Mouse (Mus musculus): Measurements from ENCODE around the gene 2510039O18Rik. TPM values are rescaled to one million over a fixed set of nuclear protein-coding genes. Genes with fewer than 3 reads are reported as not detected.

Gene 2510039O18Rik
- polyA plus RNA-seq, 1 experiment from 2014 or later, result 14.9 TPM

DNA sequence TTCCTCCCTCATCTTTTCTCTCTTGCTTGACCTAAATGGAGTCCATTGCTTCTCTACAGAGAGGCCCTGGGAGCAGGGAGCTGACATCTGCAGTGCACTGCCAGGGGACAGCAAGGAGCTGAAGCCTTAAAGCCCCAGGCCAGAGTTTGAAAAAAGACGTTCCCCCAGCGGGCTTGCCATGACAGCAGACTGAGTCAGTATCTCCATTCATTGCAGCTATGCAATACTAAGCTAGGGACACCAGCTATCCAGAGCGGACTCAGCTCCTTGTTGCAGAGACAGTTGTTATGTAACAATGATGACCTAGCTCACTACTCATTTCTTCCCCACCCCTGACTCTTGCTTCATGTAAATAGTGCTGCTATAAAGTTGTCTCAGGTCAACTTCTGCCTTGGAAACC lies 54.6 kb downstream of the 2510039O18Rik start:
- Histone ChIP-seq H3K27me3 (ENCODE audit: control insufficient read depth, insufficient read depth, low read length) (no peaks in the 10 kb centered on the region), H3K4me1 (ENCODE audit: control insufficient read depth, insufficient read depth, low read length) (peaks cover 4% of the 10 kb centered on the region; the same call in 1 of the 2 replicates)
- WGBS, result 88% methylated on average over 3 of the region's 3 CpGs

More for the DNA sequence above, 54.6 kb downstream of the 2510039O18Rik start:
- no peaks in the 10 kb centered on the region for H3K36me3 ChIP-seq (ENCODE audit: control insufficient read depth, insufficient read depth, low read length)
- no peak overlapping the region for H3K27ac ChIP-seq (ENCODE audit: low read depth, low read length)
- H3K4me2 ChIP-seq (ENCODE audit: low read depth, low read length), result no peak overlapping the region
- no peaks in the 10 kb centered on the region for H3K9me3 ChIP-seq (ENCODE audit: control insufficient read depth, low read length)
- no peak overlapping the region for H3K9ac ChIP-seq (replicated peaks; ENCODE audit: low read depth, low read length)
- no peak overlapping the region for H3K4me3 ChIP-seq (ENCODE audit: low read depth, low read length)
- no peak for ATAC-seq (ENCODE audit: low read depth)

Other genes starting within 250 kb of the 2510039O18Rik start
- gene Zfp534, start 238.3 kb upstream of the 2510039O18Rik start, polyA plus RNA-seq (2014; fragmentation: Nextera tagmentation; extraction: Ambion mirVana), result not detected in 2 replicates
- gene Zfp984, start 131.1 kb upstream of the 2510039O18Rik start, polyA plus RNA-seq (2014; fragmentation: Nextera tagmentation; extraction: Ambion mirVana), result 4.3 and 5.3 TPM in 2 replicates
- 6.6 and 9.6 TPM in 2 replicates for gene Zfp933, start 92.5 kb upstream of the 2510039O18Rik start, polyA plus RNA-seq (2014; fragmentation: Nextera tagmentation; extraction: Ambion mirVana)
- gene Miip, start 72.1 kb upstream of the 2510039O18Rik start, polyA plus RNA-seq (2014; fragmentation: Nextera tagmentation; extraction: Ambion mirVana), result 22.8 and 29.0 TPM in 2 replicates
- 7.4 and 13.8 TPM in 2 replicates for gene Fv1, start 71.9 kb upstream of the 2510039O18Rik start, polyA plus RNA-seq (2014; fragmentation: Nextera tagmentation; extraction: Ambion mirVana)
- gene Mfn2, start 36.2 kb upstream of the 2510039O18Rik start, polyA plus RNA-seq (2014; fragmentation: Nextera tagmentation; extraction: Ambion mirVana), result 72.1 and 94.4 TPM in 2 replicates
- 15.6 and 29.7 TPM in 2 replicates for gene Plod1, start 4.1 kb upstream of the 2510039O18Rik start, polyA plus RNA-seq (2014; fragmentation: Nextera tagmentation; extraction: Ambion mirVana)
- 0.36 and 0.55 TPM in 2 replicates for gene Nppb, start 44.9 kb downstream of the 2510039O18Rik start, polyA plus RNA-seq (2014; fragmentation: Nextera tagmentation; extraction: Ambion mirVana)
- gene Nppa, start 59.8 kb downstream of the 2510039O18Rik start, polyA plus RNA-seq (2014; fragmentation: Nextera tagmentation; extraction: Ambion mirVana), result 2.4 and 2.6 TPM in 2 replicates
- 25.8 and 30.6 TPM in 2 replicates for gene Clcn6, start 97.9 kb downstream of the 2510039O18Rik start, polyA plus RNA-seq (2014; fragmentation: Nextera tagmentation; extraction: Ambion mirVana)
- gene Mthfr, start 98.2 kb downstream of the 2510039O18Rik start, polyA plus RNA-seq (2014; fragmentation: Nextera tagmentation; extraction: Ambion mirVana), result 16.5 and 20.3 TPM in 2 replicates
- gene Agtrap, start 147.1 kb downstream of the 2510039O18Rik start, polyA plus RNA-seq (2014; fragmentation: Nextera tagmentation; extraction: Ambion mirVana), result 2.6 and 5.5 TPM in 2 replicates
- gene Mad2l2, start 189.5 kb downstream of the 2510039O18Rik start, polyA plus RNA-seq (2014; fragmentation: Nextera tagmentation; extraction: Ambion mirVana), result 114 and 127 TPM in 2 replicates
- gene Draxin, start 189.8 kb downstream of the 2510039O18Rik start, polyA plus RNA-seq (2014; fragmentation: Nextera tagmentation; extraction: Ambion mirVana), result 13.2 and 13.8 TPM in 2 replicates
- gene Fbxo6, start 211.2 kb downstream of the 2510039O18Rik start, polyA plus RNA-seq (2014; fragmentation: Nextera tagmentation; extraction: Ambion mirVana), result 18.0 and 19.7 TPM in 2 replicates
- gene Fbxo44, start 219.6 kb downstream of the 2510039O18Rik start, polyA plus RNA-seq (2014; fragmentation: Nextera tagmentation; extraction: Ambion mirVana), result 99.4 and 116 TPM in 2 replicates
- gene Fbxo2, start 219.7 kb downstream of the 2510039O18Rik start, polyA plus RNA-seq (2014; fragmentation: Nextera tagmentation; extraction: Ambion mirVana), result 7.4 and 10.4 TPM in 2 replicates